Mouse (Mus musculus) C2C12 (cell line): ENCODE results near the gene Golim4.

Experiments used
- CEBPB ChIP-seq: IDR thresholded peaks from one replicate; pipeline ENCODE4 v1.6.1; 2011; ENCODE audit warnings: low read depth, mild to moderate bottlenecking, control low read depth, moderate library complexity
- CTCF ChIP-seq: IDR thresholded peaks from one replicate; pipeline ENCODE4 v1.5.1; 2011; ENCODE audit not compliant: control insufficient read depth, insufficient read depth, insufficient read length
- MAX ChIP-seq: IDR thresholded peaks from one replicate; pipeline ENCODE4 v1.6.1; 2011; ENCODE audit warnings: mild to moderate bottlenecking, control low read depth
- MYOG ChIP-seq: IDR thresholded peaks from one replicate; pipeline ENCODE4 v1.6.1; 2011; ENCODE audit not compliant: control insufficient read depth, insufficient read length; ENCODE audit errors: extremely low read depth
- USF1 ChIP-seq: IDR thresholded peaks from one replicate; pipeline ENCODE4 v1.6.1; 2011; ENCODE audit warnings: low read depth, mild to moderate bottlenecking, control low read depth, moderate library complexity

DNA sequence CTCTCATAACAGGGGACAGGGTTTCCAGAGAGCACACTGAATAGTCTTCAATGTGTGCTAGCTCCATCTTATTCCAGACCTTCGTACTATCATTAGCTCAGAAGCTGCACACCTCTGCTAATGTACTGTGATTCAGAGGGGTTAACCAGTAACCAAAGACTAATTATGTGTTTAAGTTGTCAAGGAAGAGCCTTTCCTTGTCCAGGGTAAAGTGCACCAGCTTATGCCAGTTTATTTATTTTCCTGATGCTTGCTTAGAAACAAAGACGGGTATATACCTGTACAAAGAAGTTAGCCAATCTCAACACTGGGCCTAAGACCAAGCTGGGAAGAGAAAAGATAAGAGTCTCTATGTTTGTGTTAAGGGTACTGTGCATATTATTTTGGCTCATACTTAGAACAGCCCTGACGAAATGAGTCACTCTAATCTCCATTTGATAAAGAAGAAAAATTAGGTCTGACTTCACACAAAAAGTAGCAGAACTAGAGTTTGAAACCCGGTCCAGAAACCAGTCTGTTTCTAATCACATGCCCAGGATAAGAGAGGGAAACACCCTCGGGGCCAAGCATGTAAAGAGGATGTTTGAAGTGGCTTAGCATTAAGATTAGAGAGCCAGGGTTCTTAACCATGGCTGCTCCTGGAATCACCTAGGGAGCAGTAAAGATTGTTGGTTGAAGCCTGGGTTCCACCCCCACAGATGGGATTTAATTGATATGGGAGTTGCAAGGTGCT, 4.3 kb downstream of the Golim4 start:
- TF ChIP-seq MAX (no peak), CTCF (no peak), MYOG (no peak), USF1 (no peak), CEBPB (no peak)
